Mouse (Mus musculus) liver, embryonic 12.5 days (tissue): ENCODE results near the gene Syngr3. TPM values are rescaled to one million over a fixed set of nuclear protein-coding genes. Genes with fewer than 3 reads are reported as not detected.

ENCODE experiments used
- ATAC-seq: fragments of 200-750 bp; cut with Nextera tagmentation; 2 replicates; pipeline ENCODE4 v1.8.0; 2017; ENCODE audit warnings: moderate number of reproducible peaks, mild to moderate bottlenecking, moderate library complexity
- H3K27ac ChIP-seq: fragments of 300-500 bp; sonication (generic); 2 replicates; pipeline ENCODE4 v1.5.1; 2016; ENCODE audit warnings: mild to moderate bottlenecking
- H3K27me3 ChIP-seq: fragments of 300-500 bp; sonication (generic); replicated peaks from 2 replicates; pipeline ENCODE4 v1.6.1; 2016; ENCODE audit warnings: mild to moderate bottlenecking, moderate library complexity
- H3K36me3 ChIP-seq: fragments of 300-500 bp; sonication (generic); 2 replicates; pipeline ENCODE4 v1.6.1; 2016; ENCODE audit warnings: mild to moderate bottlenecking, moderate library complexity
- H3K4me1 ChIP-seq: fragments of 300-500 bp; sonication (generic); 2 replicates; pipeline ENCODE4 v1.6.1; 2016
- H3K4me2 ChIP-seq: fragments of 300-500 bp; sonication (generic); 2 replicates; pipeline ENCODE4 v1.6.1; 2016; ENCODE audit warnings: mild to moderate bottlenecking, moderate library complexity
- H3K4me3 ChIP-seq: fragments of 300-500 bp; sonication (generic); 2 replicates; pipeline ENCODE4 v1.5.1; 2016; ENCODE audit warnings: mild to moderate bottlenecking, moderate library complexity
- H3K9ac ChIP-seq: fragments of 300-500 bp; sonication (generic); 2 replicates; pipeline ENCODE4 v1.6.1; 2016; ENCODE audit warnings: mild to moderate bottlenecking, moderate library complexity
- H3K9me3 ChIP-seq: fragments of 300-500 bp; sonication (generic); replicated peaks from 2 replicates; pipeline ENCODE4 v1.6.1; 2016; ENCODE audit warnings: mild to moderate bottlenecking, moderate library complexity
- WGBS: fragments of 180-500 bp; shearing (Covaris S2); methylation state at CpG from one replicate; pipeline ENCODE4 v1.1.7; 2016; ENCODE audit not compliant: insufficient replicate concordance; 5-methylcytosine and 5-hydroxymethylcytosine counted together
- polyA plus RNA-seq: library from polyadenylated mRNA; unstranded; fragments of >200 nt; fragmentation: Nextera tagmentation; extraction: Ambion mirVana; gene quantifications from 2 replicates; pipeline ENCODE4 v1.2.1, GENCODE M21; 2016

Gene Syngr3
- polyA plus RNA-seq, 1 experiment from 2014 or later: 0.27 TPM

DNA sequence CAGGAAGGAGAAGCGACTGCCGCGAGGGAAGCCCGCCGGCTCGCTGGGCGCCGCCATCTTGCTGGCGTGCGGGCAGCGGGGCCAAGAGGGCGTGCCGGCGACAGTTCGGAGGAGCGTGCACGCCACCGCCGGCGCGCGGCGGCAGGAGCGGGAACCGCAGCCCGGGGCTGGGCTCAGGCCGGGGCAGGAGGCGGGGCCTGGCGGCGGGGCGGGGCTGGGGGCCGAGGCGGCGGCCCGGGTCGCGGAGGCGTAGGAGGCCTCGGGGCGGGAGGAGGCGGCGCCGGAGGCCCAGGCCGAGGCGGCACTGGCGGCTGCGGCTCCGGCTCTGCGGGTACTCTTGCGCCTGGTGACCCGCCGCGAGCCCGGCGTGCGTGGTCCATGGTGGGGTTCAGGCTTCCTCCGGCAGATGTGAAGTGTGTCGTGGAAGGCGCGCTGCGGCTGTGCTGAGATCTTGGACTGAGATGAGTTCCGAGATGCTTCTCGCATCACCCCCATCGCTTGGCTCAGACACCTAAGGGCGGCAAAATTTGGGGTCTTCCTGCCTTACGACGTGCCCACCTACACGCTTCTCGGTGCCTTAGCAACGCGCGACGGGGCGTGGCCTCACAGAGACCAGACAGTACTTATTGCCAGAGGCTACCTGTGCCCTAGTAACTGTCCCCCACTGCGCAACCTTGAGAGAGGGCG lies 6.4 kb upstream of the Syngr3 start, which contains the start of the genes Gfer and Noxo1:
Gene Gfer, minus strand, starts transcription at position 146 of the 687 bp plus-strand sequence.
Gene Noxo1, plus strand, starts transcription at position 224 of the 687 bp plus-strand sequence.
- H3K9me3 ChIP-seq: no peaks in the 10 kb centered on the region
- H3K36me3 ChIP-seq: peaks cover 41% of the 10 kb centered on the region
- peak; percentile 94 for ATAC-seq
- H3K27ac ChIP-seq: peak within 1 kb of the TSS; percentile 90
- peak within 1 kb of the TSS; percentile 93 for H3K9ac ChIP-seq
- WGBS: 1% methylated on average over 65 of the region's 76 CpGs
- H3K4me1 ChIP-seq: peaks cover 35% of the 10 kb centered on the region
- peaks cover 27% of the 10 kb centered on the region for H3K27me3 ChIP-seq
- H3K4me3 ChIP-seq: peak within 1 kb of the TSS; percentile 92
- peak within 1 kb of the TSS; percentile 95 for H3K4me2 ChIP-seq

DNA sequence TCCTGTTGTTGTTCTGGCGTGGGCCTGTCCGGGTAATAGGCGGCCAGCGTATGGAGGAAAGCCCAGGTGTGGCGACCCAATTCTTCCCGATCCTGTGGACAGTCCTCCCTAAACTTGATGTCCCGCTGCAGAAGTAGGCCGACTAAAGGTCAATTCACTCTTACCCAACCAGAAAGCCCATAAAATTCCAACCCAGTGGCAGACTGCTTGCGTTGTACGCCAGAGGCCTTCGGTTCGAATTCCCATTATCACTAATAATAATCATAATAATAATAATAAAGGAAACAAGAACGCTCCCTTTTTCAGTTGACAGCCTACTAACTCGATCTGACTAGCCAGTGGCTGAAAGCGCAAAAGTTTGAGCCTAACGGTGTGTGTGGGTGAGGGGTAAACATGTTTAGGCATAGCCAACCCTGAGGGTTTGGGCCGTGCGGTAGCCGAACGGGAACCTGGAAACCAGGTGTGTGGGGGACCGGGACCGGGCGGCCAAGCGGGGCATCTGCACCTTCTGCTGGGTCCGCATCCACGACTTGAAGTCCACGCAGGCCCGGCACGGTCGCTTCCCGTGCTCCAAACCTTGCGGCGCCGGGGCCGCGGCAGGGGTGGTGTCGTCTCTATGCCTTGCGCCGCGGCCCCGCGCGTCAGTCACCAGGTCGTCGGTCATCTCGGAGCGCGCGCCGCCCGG lies 5.7 kb upstream of the Syngr3 start:
- peak overlapping the region; percentile 95 for H3K4me2 ChIP-seq
- peaks cover 35% of the 10 kb centered on the region for H3K4me1 ChIP-seq
- H3K27ac ChIP-seq: peak overlapping the region; percentile 90
- H3K36me3 ChIP-seq: peaks cover 35% of the 10 kb centered on the region
- no peaks in the 10 kb centered on the region for H3K9me3 ChIP-seq
- ATAC-seq: peak; percentile 22
- WGBS: 6% methylated on average over 51 of the region's 51 CpGs
- peak overlapping the region; percentile 93 for H3K9ac ChIP-seq
- peak overlapping the region; percentile 92 for H3K4me3 ChIP-seq
- peaks cover 33% of the 10 kb centered on the region for H3K27me3 ChIP-seq

DNA sequence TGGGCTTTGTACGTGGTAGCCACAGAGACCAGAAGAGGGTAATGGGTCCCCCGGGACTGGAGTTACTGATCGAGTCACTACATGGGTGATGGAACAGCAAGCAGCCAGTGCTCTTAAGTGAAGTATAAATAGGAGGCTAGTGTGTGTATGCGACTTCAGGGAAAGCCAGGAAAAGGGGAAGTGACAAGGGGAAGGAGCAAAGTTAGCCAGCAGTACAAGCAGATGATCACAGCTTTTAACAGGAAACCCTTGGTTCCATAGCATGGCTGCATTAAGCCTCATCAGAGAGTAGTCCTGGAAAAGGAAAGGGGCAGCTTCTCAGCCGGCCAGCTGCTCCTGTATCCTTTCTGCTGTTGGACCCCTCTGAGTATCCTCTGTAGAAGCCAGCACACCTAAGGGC lies 2.6 kb upstream of the Syngr3 start:
- Histone ChIP-seq H3K4me1 (peaks cover 53% of the 10 kb centered on the region), H3K9me3 (no peaks in the 10 kb centered on the region), H3K4me3 (no peak overlapping the region), H3K36me3 (peaks cover 23% of the 10 kb centered on the region), H3K27ac (no peak overlapping the region), H3K4me2 (no peak overlapping the region), H3K9ac (no peak overlapping the region), H3K27me3 (peaks cover 60% of the 10 kb centered on the region)
- ATAC-seq: no peak
- WGBS: 56% methylated on average over 5 of the region's 5 CpGs

DNA sequence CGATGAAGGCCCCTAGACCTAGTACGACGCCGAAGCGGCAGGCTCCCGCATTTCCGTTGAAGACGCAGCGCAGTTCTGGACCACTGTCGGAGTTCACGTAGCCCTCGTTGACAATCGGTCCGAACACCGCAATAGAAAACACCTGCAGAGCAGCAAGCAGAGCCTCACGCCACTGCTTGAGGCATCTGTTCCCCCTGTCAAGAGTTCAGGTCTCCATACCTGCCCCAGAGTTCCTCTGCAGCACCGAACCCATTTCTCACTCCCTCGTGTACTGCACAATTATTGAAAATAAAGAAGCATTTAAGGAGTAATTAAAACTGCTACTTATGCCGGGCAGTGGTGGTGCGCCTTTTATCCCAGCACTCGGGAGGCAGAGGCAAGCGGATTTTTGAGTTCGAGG lies 2.2 kb downstream of the Syngr3 start:
- H3K9ac ChIP-seq: peak overlapping the region; percentile 33; the same call in 1 of the 2 replicates
- no peak overlapping the region for H3K27ac ChIP-seq
- peak overlapping the region; percentile 73 for H3K4me2 ChIP-seq
- H3K27me3 ChIP-seq: peaks cover 68% of the 10 kb centered on the region
- peak; percentile 2; the same call in 1 of the 2 replicates for ATAC-seq
- WGBS: 20% methylated on average over 23 of the region's 23 CpGs
- peak overlapping the region; percentile 47 for H3K4me3 ChIP-seq
- peaks cover 9% of the 10 kb centered on the region for H3K36me3 ChIP-seq
- H3K4me1 ChIP-seq: peaks cover 40% of the 10 kb centered on the region
- no peaks in the 10 kb centered on the region for H3K9me3 ChIP-seq

DNA sequence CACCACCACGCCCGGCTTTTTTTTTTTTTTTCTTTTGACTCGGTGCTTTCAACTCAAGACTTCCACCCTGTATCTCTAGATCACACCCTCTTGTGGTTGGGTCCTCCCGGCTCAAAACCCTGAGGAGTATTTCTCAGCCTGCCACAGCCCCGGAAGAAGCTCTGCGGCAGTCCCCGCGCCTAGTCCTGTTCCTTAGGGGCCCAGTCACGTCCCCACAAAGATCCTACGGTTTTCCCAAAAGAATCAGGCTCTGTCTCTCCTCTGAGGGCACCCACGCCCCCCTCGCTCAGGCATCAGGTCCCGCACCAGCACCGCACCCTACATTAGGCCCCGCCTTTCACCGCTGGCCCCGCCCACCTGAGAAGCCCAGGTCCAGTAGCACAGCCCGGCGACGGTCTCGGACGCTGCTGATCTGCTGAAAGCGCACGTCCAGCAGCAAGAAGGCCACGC lies 2.6 kb downstream of the Syngr3 start:
- peak overlapping the region; percentile 33; the same call in 1 of the 2 replicates for H3K9ac ChIP-seq
- peak overlapping the region; percentile 47 for H3K4me3 ChIP-seq
- H3K27me3 ChIP-seq: peaks cover 64% of the 10 kb centered on the region
- ATAC-seq: peak; percentile 71
- H3K27ac ChIP-seq: no peak overlapping the region
- H3K36me3 ChIP-seq: peaks cover 9% of the 10 kb centered on the region
- H3K9me3 ChIP-seq: no peaks in the 10 kb centered on the region
- H3K4me2 ChIP-seq: peak overlapping the region; percentile 73
- 3% methylated on average over 25 of the region's 25 CpGs for WGBS
- H3K4me1 ChIP-seq: peaks cover 40% of the 10 kb centered on the region

DNA sequence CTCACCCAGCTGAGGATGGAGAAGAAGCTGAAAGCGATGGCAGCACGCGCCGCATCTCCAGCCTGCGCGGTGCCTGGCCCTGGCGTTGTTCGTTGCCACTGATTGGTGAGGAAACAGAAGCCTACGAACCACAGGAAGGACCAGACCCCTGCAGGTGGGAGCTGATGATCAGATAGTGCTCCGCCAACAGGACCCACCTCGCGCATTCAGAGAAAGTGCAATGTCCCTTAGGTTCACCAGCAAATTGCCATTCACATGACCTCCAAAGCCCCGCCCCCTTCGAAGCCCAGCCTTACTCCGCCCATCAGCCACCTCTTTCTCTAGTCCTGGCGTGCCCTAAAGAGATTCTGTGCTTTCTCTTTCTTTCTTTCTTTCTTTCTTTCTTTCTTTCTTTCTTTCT lies 3.2 kb downstream of the Syngr3 start:
- ATAC-seq: peak; percentile 38; the same call in 1 of the 2 replicates
- no peak overlapping the region for H3K9ac ChIP-seq
- peaks cover 11% of the 10 kb centered on the region for H3K36me3 ChIP-seq
- peak overlapping the region; percentile 23; the same call in 1 of the 2 replicates for H3K4me3 ChIP-seq
- H3K4me1 ChIP-seq: peaks cover 40% of the 10 kb centered on the region
- H3K27ac ChIP-seq: no peak overlapping the region
- no peaks in the 10 kb centered on the region for H3K9me3 ChIP-seq
- H3K27me3 ChIP-seq: peaks cover 58% of the 10 kb centered on the region
- peak overlapping the region; percentile 54 for H3K4me2 ChIP-seq
- 29% methylated on average over 16 of the region's 16 CpGs for WGBS

DNA sequence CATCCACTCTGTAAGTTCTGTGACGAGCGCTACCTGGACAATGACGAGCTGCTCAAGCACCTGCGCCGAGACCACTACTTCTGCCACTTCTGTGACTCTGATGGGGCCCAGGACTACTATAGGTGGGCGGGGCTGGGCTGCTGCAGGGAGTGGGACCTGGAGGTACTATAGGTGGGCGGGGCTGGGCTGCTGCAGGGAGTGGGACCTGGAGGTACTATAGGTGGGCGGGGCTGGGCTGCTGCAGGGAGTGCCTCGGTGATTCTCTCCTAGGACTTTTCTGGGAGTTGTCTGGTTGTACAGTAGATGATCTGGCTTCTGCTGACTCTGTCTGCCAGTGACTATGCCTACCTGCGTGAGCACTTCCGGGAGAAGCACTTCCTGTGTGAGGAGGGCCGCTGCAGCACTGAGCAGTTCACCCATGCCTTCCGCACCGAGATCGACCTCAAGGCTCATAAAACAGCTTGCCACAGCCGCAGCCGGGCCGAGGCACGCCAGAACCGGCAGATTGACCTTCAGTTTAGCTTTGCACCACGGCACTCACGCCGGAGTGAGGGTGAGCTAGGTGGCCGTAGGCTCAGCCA lies 12.2 kb downstream of the Syngr3 start:
- Histone ChIP-seq H3K9ac (no peak overlapping the region), H3K4me1 (peaks cover 48% of the 10 kb centered on the region), H3K27ac (no peak overlapping the region), H3K4me2 (no peak overlapping the region), H3K9me3 (no peaks in the 10 kb centered on the region), H3K4me3 (no peak overlapping the region), H3K27me3 (no peaks in the 10 kb centered on the region), H3K36me3 (peaks cover 80% of the 10 kb centered on the region)
- peak; percentile 61 for ATAC-seq
- 84% methylated on average over 24 of the region's 24 CpGs for WGBS

DNA sequence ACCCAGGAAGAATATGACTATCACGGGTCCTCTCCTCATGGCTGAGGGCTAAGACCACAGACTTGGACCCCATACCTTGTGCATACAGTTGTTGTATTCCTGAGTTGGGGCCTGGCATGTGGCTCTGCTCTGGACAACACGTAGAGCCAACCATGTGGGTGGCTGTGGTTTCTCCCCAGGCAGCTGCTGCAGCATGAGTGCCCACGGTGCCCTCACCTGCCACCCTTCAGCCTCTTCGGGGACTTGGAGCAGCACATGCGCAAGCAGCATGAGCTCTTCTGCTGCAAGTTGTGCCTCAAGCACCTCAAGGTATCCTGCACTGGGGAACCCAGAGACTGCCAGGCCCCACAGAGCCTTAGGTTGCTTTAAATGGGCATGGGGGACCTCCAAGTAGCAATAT lies 12.9 kb downstream of the Syngr3 start:
- Histone ChIP-seq H3K4me3 (no peak overlapping the region), H3K4me1 (peaks cover 55% of the 10 kb centered on the region), H3K36me3 (peaks cover 72% of the 10 kb centered on the region), H3K4me2 (no peak overlapping the region), H3K27ac (no peak overlapping the region), H3K27me3 (no peaks in the 10 kb centered on the region), H3K9ac (no peak overlapping the region), H3K9me3 (no peaks in the 10 kb centered on the region)
- WGBS: 86% methylated on average over 5 of the region's 5 CpGs
- no peak for ATAC-seq

DNA sequence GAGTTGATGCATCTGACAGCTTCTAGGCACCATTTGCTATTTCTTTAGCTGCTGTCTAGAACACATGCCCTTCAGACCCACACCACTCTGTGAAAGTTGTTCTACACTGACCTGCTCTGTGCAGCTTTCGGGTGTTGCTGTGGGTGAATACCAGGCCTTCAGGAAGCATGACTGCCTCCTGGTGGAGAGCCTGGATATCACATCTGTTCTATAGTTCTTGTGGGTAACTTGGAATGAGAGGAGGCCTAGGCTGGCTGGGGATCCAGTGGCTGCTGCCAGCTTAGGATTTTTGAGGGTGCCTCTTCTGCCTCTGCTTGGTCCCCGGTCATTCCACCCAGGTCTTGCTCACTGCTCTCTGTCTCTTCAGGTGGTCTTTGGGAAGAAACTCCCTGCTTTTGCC lies 13.6 kb downstream of the Syngr3 start:
- H3K36me3 ChIP-seq: peaks cover 66% of the 10 kb centered on the region
- H3K9ac ChIP-seq: no peak overlapping the region
- H3K27ac ChIP-seq: no peak overlapping the region
- H3K4me2 ChIP-seq: no peak overlapping the region
- peak; percentile 20; the same call in 1 of the 2 replicates for ATAC-seq
- peaks cover 62% of the 10 kb centered on the region for H3K4me1 ChIP-seq
- H3K9me3 ChIP-seq: no peaks in the 10 kb centered on the region
- H3K27me3 ChIP-seq: no peaks in the 10 kb centered on the region
- WGBS: 68% methylated on average over 2 of the region's 2 CpGs
- H3K4me3 ChIP-seq: no peak overlapping the region

DNA sequence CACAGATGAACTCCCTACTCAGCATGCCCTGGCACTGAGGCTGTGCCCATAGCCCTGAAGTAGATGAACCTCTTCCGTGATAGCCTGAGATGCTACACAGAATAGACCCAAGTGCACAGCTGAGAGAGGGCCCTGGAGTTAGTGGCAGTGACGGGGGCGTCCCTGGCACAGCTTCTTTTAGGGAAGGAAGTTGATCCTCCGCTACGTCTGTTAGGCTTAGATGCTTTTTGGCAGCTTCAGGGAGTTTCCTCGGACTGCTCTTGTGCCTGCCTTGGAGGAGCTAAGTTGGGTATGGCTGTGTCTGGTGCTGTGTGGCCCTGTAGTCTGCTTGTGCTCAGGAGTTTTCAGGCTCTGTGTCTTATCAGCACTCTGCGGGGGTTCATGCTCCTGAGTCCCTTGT lies 15.5 kb downstream of the Syngr3 start:
- ATAC-seq: no peak
- 66% methylated on average over 7 of the region's 7 CpGs for WGBS

DNA sequence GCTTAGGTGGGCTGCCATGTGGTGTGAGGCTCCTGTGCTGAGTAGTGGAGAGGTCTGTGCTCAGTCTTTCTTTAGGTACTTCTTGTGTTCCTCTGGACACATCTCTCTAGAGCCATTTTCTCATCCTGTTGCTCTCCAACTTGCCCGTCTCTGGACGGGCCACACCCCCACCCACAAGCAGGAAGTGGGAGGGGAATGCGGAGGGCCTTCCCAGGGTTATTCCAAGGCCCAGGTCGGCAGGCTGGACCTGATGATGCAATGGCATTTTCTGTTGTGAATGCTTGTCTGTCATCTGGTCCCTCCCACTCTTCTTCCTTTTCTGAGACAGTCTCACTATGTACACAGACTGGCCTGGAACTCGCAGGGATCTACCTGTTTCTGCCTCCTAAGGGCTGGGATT lies 17.6 kb downstream of the Syngr3 start:
- H3K27me3 ChIP-seq: no peaks in the 10 kb centered on the region
- H3K4me2 ChIP-seq: peak overlapping the region; percentile 90
- H3K9ac ChIP-seq: peak overlapping the region; percentile 42
- peaks cover 25% of the 10 kb centered on the region for H3K36me3 ChIP-seq
- ATAC-seq: no peak
- peak overlapping the region; percentile 64 for H3K27ac ChIP-seq
- H3K4me1 ChIP-seq: peaks cover 74% of the 10 kb centered on the region
- no peaks in the 10 kb centered on the region for H3K9me3 ChIP-seq
- peak overlapping the region; percentile 88; the same call in 1 of the 2 replicates for H3K4me3 ChIP-seq
- WGBS: 13% methylated on average over 5 of the region's 5 CpGs

More for the DNA sequence above, 15.5 kb downstream of the Syngr3 start:
- Histone ChIP-seq H3K36me3 (peaks cover 46% of the 10 kb centered on the region), H3K27me3 (no peaks in the 10 kb centered on the region), H3K27ac (peak overlapping the region; percentile 2; the same call in 1 of the 2 replicates), H3K9me3 (no peaks in the 10 kb centered on the region), H3K4me3 (no peak overlapping the region), H3K4me1 (peaks cover 73% of the 10 kb centered on the region), H3K9ac (no peak overlapping the region), H3K4me2 (no peak overlapping the region)
